Mouse (Mus musculus) testis, adult 2 months (tissue): ENCODE measurements around the gene Abl1.

ENCODE experiments used
- CTCF ChIP-seq: fragments of 200-500 bp; IDR thresholded peaks from 2 replicates; pipeline ENCODE4 v1.5.1; 2012; ENCODE audit warnings: low read depth, mild to moderate bottlenecking, inconsistent platforms, low read length, moderate library complexity; ENCODE audit not compliant: control insufficient read depth, insufficient read depth, insufficient replicate concordance
- POLR2A ChIP-seq: fragments of 200-500 bp; IDR thresholded peaks from 2 replicates; pipeline ENCODE4 v1.6.1; 2012; ENCODE audit warnings: low read depth, mild to moderate bottlenecking, inconsistent platforms, low read length, moderate library complexity; ENCODE audit not compliant: control insufficient read depth

GRCm38 (mm10) chr2:31750133-31750532, 62.0 kb downstream of the Abl1 start:
- TF ChIP-seq CTCF, result no peak
- TF ChIP-seq POLR2A, result no peak
